Mouse (Mus musculus): ENCODE measurements around the gene Cdkn2aipnl. TPM values are rescaled to one million over a fixed set of nuclear protein-coding genes. Genes with fewer than 3 reads are reported as not detected.

Cdkn2aipnl gene
- 95.5 and 107 TPM in 2 replicates for total RNA-seq (2014; rRNA removed)
- polyA plus RNA-seq (2015; fragmentation: Nextera tagmentation; extraction: Ambion mirVana): 121 and 133 TPM in 2 replicates

GRCm38 (mm10) chr11:51967443-51968401 lies at the start of gene Cdkn2aipnl:
Cdkn2aipnl (plus strand) TSS chr11:51967661.
- 2% methylated on average over 63 of the region's 63 CpGs for WGBS
- H3K9ac ChIP-seq: peak within 1 kb of the TSS; percentile 71
- H3K36me3 ChIP-seq (ENCODE audit: insufficient read depth): peaks cover 30% of the 10 kb centered on the region
- peak within 1 kb of the TSS; percentile 79 for H3K27ac ChIP-seq (ENCODE audit: low read depth, low read length)
- H3K9me3 ChIP-seq (ENCODE audit: low read length): no peaks in the 10 kb centered on the region
- DNase-seq (peak; percentile 98), ATAC-seq (peak; percentile 99)
- peak within 1 kb of the TSS; percentile 72 for H3K4me3 ChIP-seq (ENCODE audit: low read depth, low read length)
- no peaks in the 10 kb centered on the region for H3K4me1 ChIP-seq (ENCODE audit: insufficient read depth)
- peak within 1 kb of the TSS; percentile 83 for H3K4me2 ChIP-seq (ENCODE audit: low read depth)
- H3K27me3 ChIP-seq (ENCODE audit: insufficient read depth, low read length): no peaks in the 10 kb centered on the region
- peak; percentile 96 for TF ChIP-seq CTCF (IDR thresholded peaks at IDR 0.05; ENCODE audit: low read depth)

GRCm38 (mm10) chr11:51917951-51918350 lies 49.5 kb upstream of the Cdkn2aipnl start:
- 86% methylated on average over 2 of the region's 2 CpGs for WGBS
- DNase-seq (no peak), ATAC-seq (no peak)
- H3K27me3 ChIP-seq (ENCODE audit: insufficient read depth, low read length): no peaks in the 10 kb centered on the region
- no peak overlapping the region for H3K4me2 ChIP-seq (ENCODE audit: low read depth)
- H3K27ac ChIP-seq (ENCODE audit: low read depth, low read length): no peak overlapping the region
- no peak for TF ChIP-seq CTCF (IDR thresholded peaks at IDR 0.05; ENCODE audit: low read depth)
- no peaks in the 10 kb centered on the region for H3K36me3 ChIP-seq (ENCODE audit: insufficient read depth)
- H3K4me1 ChIP-seq (ENCODE audit: insufficient read depth): peaks cover 6% of the 10 kb centered on the region; the same call in 1 of the 2 replicates
- H3K9me3 ChIP-seq (ENCODE audit: low read length): no peaks in the 10 kb centered on the region
- H3K9ac ChIP-seq: no peak overlapping the region
- no peak overlapping the region for H3K4me3 ChIP-seq (ENCODE audit: low read depth, low read length)

GRCm38 (mm10) chr11:51918576-51918975 lies 48.9 kb upstream of the Cdkn2aipnl start:
- ATAC-seq: no peak
- no peak overlapping the region for H3K27ac ChIP-seq (ENCODE audit: low read depth, low read length)

GRCm38 (mm10) chr11:51921355-51922125 lies 45.9 kb upstream of the Cdkn2aipnl start:
- Histone ChIP-seq H3K4me1 (ENCODE audit: insufficient read depth) (no peaks in the 10 kb centered on the region), H3K27ac (ENCODE audit: low read depth, low read length) (no peak overlapping the region), H3K4me2 (ENCODE audit: low read depth) (no peak overlapping the region), H3K27me3 (ENCODE audit: insufficient read depth, low read length) (no peaks in the 10 kb centered on the region), H3K9me3 (ENCODE audit: low read length) (0 out of 2 replicates have a peak, but pooled peaks cover 3% of the 10 kb centered on the region), H3K4me3 (ENCODE audit: low read depth, low read length) (no peak overlapping the region), H3K36me3 (ENCODE audit: insufficient read depth) (no peaks in the 10 kb centered on the region), H3K9ac (no peak overlapping the region)
- ATAC-seq (no peak), DNase-seq (no peak)
- TF ChIP-seq CTCF (IDR thresholded peaks at IDR 0.05; ENCODE audit: low read depth): no peak
- 84% methylated on average over 8 of the region's 8 CpGs for WGBS

More at GRCm38 (mm10) chr11:51918576-51918975, 48.9 kb upstream of the Cdkn2aipnl start:
- H3K9ac ChIP-seq: no peak overlapping the region
- no peak for TF ChIP-seq CTCF (IDR thresholded peaks at IDR 0.05; ENCODE audit: low read depth)
- H3K4me2 ChIP-seq (ENCODE audit: low read depth): no peak overlapping the region
- no peak for DNase-seq
- 87% methylated on average over 2 of the region's 2 CpGs for WGBS
- H3K4me1 ChIP-seq (ENCODE audit: insufficient read depth): peaks cover 6% of the 10 kb centered on the region; the same call in 1 of the 2 replicates
- H3K4me3 ChIP-seq (ENCODE audit: low read depth, low read length): no peak overlapping the region
- H3K9me3 ChIP-seq (ENCODE audit: low read length): 0 out of 2 replicates have a peak, but pooled peaks cover 3% of the 10 kb centered on the region
- no peaks in the 10 kb centered on the region for H3K27me3 ChIP-seq (ENCODE audit: insufficient read depth, low read length)
- H3K36me3 ChIP-seq (ENCODE audit: insufficient read depth): no peaks in the 10 kb centered on the region

- H3K27me3 ChIP-seq (ENCODE audit: insufficient read depth, low read length): no peaks in the 10 kb centered on the region
- DNase-seq: no peak
- no peaks in the 10 kb centered on the region for H3K36me3 ChIP-seq (ENCODE audit: insufficient read depth)
- H3K27ac ChIP-seq (ENCODE audit: low read depth, low read length): no peak overlapping the region
- no peak overlapping the region for H3K9ac ChIP-seq
- ATAC-seq: no peak
- H3K4me3 ChIP-seq (ENCODE audit: low read depth, low read length): no peak overlapping the region
- H3K9me3 ChIP-seq (ENCODE audit: low read length): 0 out of 2 replicates have a peak, but pooled peaks cover 3% of the 10 kb centered on the region
- 76% methylated on average over 3 of the region's 3 CpGs for WGBS
- H3K4me2 ChIP-seq (ENCODE audit: low read depth): no peak overlapping the region
- H3K4me1 ChIP-seq (ENCODE audit: insufficient read depth): no peaks in the 10 kb centered on the region
- TF ChIP-seq CTCF (IDR thresholded peaks at IDR 0.05; ENCODE audit: low read depth): no peak
Measured at GRCm38 (mm10) chr11:51922421-51922841, 45.0 kb upstream of the Cdkn2aipnl start.

GRCm38 (mm10) chr11:51925595-51925994 lies 41.9 kb upstream of the Cdkn2aipnl start:
- Histone ChIP-seq H3K9me3 (ENCODE audit: low read length) (0 out of 2 replicates have a peak, but pooled peaks cover 3% of the 10 kb centered on the region), H3K9ac (no peak overlapping the region), H3K4me1 (ENCODE audit: insufficient read depth) (no peaks in the 10 kb centered on the region), H3K36me3 (ENCODE audit: insufficient read depth) (no peaks in the 10 kb centered on the region), H3K4me3 (ENCODE audit: low read depth, low read length) (no peak overlapping the region), H3K27me3 (ENCODE audit: insufficient read depth, low read length) (no peaks in the 10 kb centered on the region), H3K4me2 (ENCODE audit: low read depth) (no peak overlapping the region), H3K27ac (ENCODE audit: low read depth, low read length) (no peak overlapping the region)
- DNase-seq: no peak
- no peak for TF ChIP-seq CTCF (IDR thresholded peaks at IDR 0.05; ENCODE audit: low read depth)
- no peak for ATAC-seq
- WGBS: 86% methylated on average over 6 of the region's 6 CpGs
